In genomic region chr4:116995798-116996135, GRCm38 (mm10) we compare ENCODE assay signal across 8 mouse cellular contexts. TPM values are rescaled to one million over a fixed set of nuclear protein-coding genes. Genes with fewer than 3 reads are reported as not detected.
DNase-seq lines count a peak whose midpoint lies in the region; ATAC-seq and TF ChIP-seq lines count a peak whose summit lies in the region.

No protein-coding gene starts in this region.

- peak overlapping the region; percentile 98 for H3K4me2 ChIP-seq in embryonic facial prominence, embryonic 14.5 days (ENCODE audit: low read depth, low read length)
- H3K4me2 ChIP-seq in limb, embryonic 12.5 days: peak overlapping the region; percentile 98
- peak overlapping the region; percentile 99 for H3K4me2 ChIP-seq in midbrain, embryonic 12.5 days (replicated peaks)
- H3K4me2 ChIP-seq in stomach, embryonic 15.5 days: peak overlapping the region; percentile 95

- TF ChIP-seq CTCF in C2C12 (IDR thresholded peaks at IDR 0.05; ENCODE audit: control insufficient read depth, insufficient read depth, insufficient read length): no peak

- H3K36me3 ChIP-seq in C2C12 (ENCODE audit: control insufficient read depth, insufficient read depth): no peaks in the 10 kb centered on the region
- H3K36me3 ChIP-seq in embryonic facial prominence, embryonic 14.5 days (ENCODE audit: control insufficient read depth, insufficient read depth, low read length): peaks cover 22% of the 10 kb centered on the region
- H3K36me3 ChIP-seq in hindbrain, embryonic 10.5 days: peaks cover 29% of the 10 kb centered on the region
- H3K36me3 ChIP-seq in limb, embryonic 12.5 days: peaks cover 31% of the 10 kb centered on the region
- H3K36me3 ChIP-seq in midbrain, embryonic 12.5 days: peaks cover 25% of the 10 kb centered on the region
- 0 out of 2 replicates have a peak, but pooled peaks cover 4% of the 10 kb centered on the region for H3K36me3 ChIP-seq in stomach, embryonic 15.5 days

- peaks cover 9% of the 10 kb centered on the region for H3K4me1 ChIP-seq in embryonic facial prominence, embryonic 14.5 days (ENCODE audit: control insufficient read depth, insufficient read depth, low read length)
- H3K4me1 ChIP-seq in hindbrain, embryonic 10.5 days (replicated peaks): peaks cover 36% of the 10 kb centered on the region
- peaks cover 19% of the 10 kb centered on the region for H3K4me1 ChIP-seq in limb, embryonic 12.5 days (replicated peaks)
- H3K4me1 ChIP-seq in midbrain, embryonic 12.5 days: peaks cover 30% of the 10 kb centered on the region
- peaks cover 25% of the 10 kb centered on the region for H3K4me1 ChIP-seq in stomach, embryonic 15.5 days

- no peaks in the 10 kb centered on the region for H3K79me3 ChIP-seq in C2C12 (ENCODE audit: low read depth)

- H3K4me3 ChIP-seq in C2C12 (ENCODE audit: insufficient read depth, poor library complexity, severe bottlenecking): peak overlapping the region; percentile 79
- H3K4me3 ChIP-seq in embryonic facial prominence, embryonic 14.5 days (ENCODE audit: low read depth, low read length): peak overlapping the region; percentile 92
- H3K4me3 ChIP-seq in hindbrain, embryonic 10.5 days: peak overlapping the region; percentile 90
- peak overlapping the region; percentile 96 for H3K4me3 ChIP-seq in limb, embryonic 12.5 days (replicated peaks)
- H3K4me3 ChIP-seq in midbrain, embryonic 12.5 days: peak overlapping the region; percentile 97
- peak overlapping the region; percentile 89 for H3K4me3 ChIP-seq in stomach, embryonic 15.5 days (replicated peaks)

- ATAC-seq in embryonic facial prominence, embryonic 14.5 days (ENCODE audit: low read depth): no peak
- no peak for ATAC-seq in limb, embryonic 12.5 days (ENCODE audit: insufficient number of reproducible peaks, insufficient read depth, low FRiP score, low TSS enrichment, low read depth)
- ATAC-seq in midbrain, embryonic 12.5 days (ENCODE audit: low FRiP score, low read depth): no peak
- ATAC-seq in stomach, embryonic 15.5 days (ENCODE audit: insufficient read depth, low FRiP score, low read depth): no peak
- no peak for ATAC-seq in monocyte, adult 5-6 weeks (replicated peaks; ENCODE audit: insufficient number of reproducible peaks, low FRiP score, low TSS enrichment, poor library complexity, severe bottlenecking)

- no peaks in the 10 kb centered on the region for H3K27me3 ChIP-seq in C2C12 (ENCODE audit: control insufficient read depth, insufficient read depth, insufficient read length)
- H3K27me3 ChIP-seq in embryonic facial prominence, embryonic 14.5 days (replicated peaks; ENCODE audit: control insufficient read depth, insufficient read depth, low read length): no peaks in the 10 kb centered on the region
- peaks cover 11% of the 10 kb centered on the region for H3K27me3 ChIP-seq in hindbrain, embryonic 10.5 days (ENCODE audit: insufficient read depth, poor library complexity, severe bottlenecking)
- H3K27me3 ChIP-seq in limb, embryonic 12.5 days: peaks cover 6% of the 10 kb centered on the region; the same call in 1 of the 2 replicates
- H3K27me3 ChIP-seq in midbrain, embryonic 12.5 days: peaks cover 14% of the 10 kb centered on the region
- no peaks in the 10 kb centered on the region for H3K27me3 ChIP-seq in stomach, embryonic 15.5 days (replicated peaks)

- peak overlapping the region; percentile 79 for H3ac ChIP-seq in C2C12 (ENCODE audit: control insufficient read depth, insufficient read length, low read depth)

- 1% methylated on average over 16 of the region's 16 CpGs for WGBS in embryonic facial prominence, embryonic 14.5 days
- under 1% methylated on average over 16 of the region's 16 CpGs for WGBS in hindbrain, embryonic 10.5 days
- under 1% methylated on average over 16 of the region's 16 CpGs for WGBS in limb, embryonic 12.5 days
- 1% methylated on average over 16 of the region's 16 CpGs for WGBS in midbrain, embryonic 12.5 days
- WGBS in stomach, embryonic 15.5 days: under 1% methylated on average over 16 of the region's 16 CpGs

- peak overlapping the region; percentile 77 for H3K9ac ChIP-seq in embryonic facial prominence, embryonic 14.5 days (ENCODE audit: low read depth, low read length)
- peak overlapping the region; percentile 76 for H3K9ac ChIP-seq in limb, embryonic 12.5 days (replicated peaks)
- peak overlapping the region; percentile 87 for H3K9ac ChIP-seq in midbrain, embryonic 12.5 days (replicated peaks)
- H3K9ac ChIP-seq in stomach, embryonic 15.5 days: peak overlapping the region; percentile 67

- no peaks in the 10 kb centered on the region for H3K79me2 ChIP-seq in C2C12 (ENCODE audit: control insufficient read depth, insufficient read depth)

- no peak overlapping the region; the same call in 1 of the 2 replicates for H3K27ac ChIP-seq in embryonic facial prominence, embryonic 14.5 days (replicated peaks; ENCODE audit: low read depth, low read length)
- H3K27ac ChIP-seq in hindbrain, embryonic 10.5 days: peak overlapping the region; percentile 85
- H3K27ac ChIP-seq in limb, embryonic 12.5 days: peak overlapping the region; percentile 70
- peak overlapping the region; percentile 86 for H3K27ac ChIP-seq in midbrain, embryonic 12.5 days (replicated peaks)
- peak overlapping the region; percentile 69; the same call in 1 of the 2 replicates for H3K27ac ChIP-seq in stomach, embryonic 15.5 days

- DNase-seq in ZHBTc4 (ENCODE audit: low read depth, low spot score): peak; percentile 73
- peak; percentile 50 for DNase-seq in embryonic facial prominence, embryonic 14.5 days (ENCODE audit: low spot score)
- peak; percentile 37 for DNase-seq in hindbrain, embryonic 10.5 days (ENCODE audit: low spot score)

- H3K9me3 ChIP-seq in embryonic facial prominence, embryonic 14.5 days (ENCODE audit: control insufficient read depth, low read length): no peaks in the 10 kb centered on the region
- H3K9me3 ChIP-seq in hindbrain, embryonic 10.5 days: no peaks in the 10 kb centered on the region
- no peaks in the 10 kb centered on the region for H3K9me3 ChIP-seq in limb, embryonic 12.5 days
- no peaks in the 10 kb centered on the region for H3K9me3 ChIP-seq in midbrain, embryonic 12.5 days
- H3K9me3 ChIP-seq in stomach, embryonic 15.5 days: no peaks in the 10 kb centered on the region

TF ChIP-seq in C2C12, 6 proteins besides CTCF, POLR2A, EP300 and RAD21:
- TF ChIP-seq USF1 (IDR thresholded peaks at IDR 0.05; ENCODE audit: low read depth): no peak
- TF ChIP-seq CEBPB (IDR thresholded peaks at IDR 0.05; ENCODE audit: low read depth): no peak
- TF ChIP-seq FOSL1 (IDR thresholded peaks at IDR 0.05; ENCODE audit: insufficient read depth, low read length, poor library complexity, severe bottlenecking): no peak

RNA-seq across cellular contexts. Expression of gene Hectd3, which starts 0.7 kb away (rescaled TPM):
- 13.3 TPM for polyA plus RNA-seq in C2C12 (2012; fragmentation: generic; extraction: Trizol)
- 9.1 and 9.8 TPM in 2 replicates for polyA plus RNA-seq in embryonic facial prominence, embryonic 14.5 days (2014; fragmentation: Nextera tagmentation; extraction: Ambion mirVana)
- polyA plus RNA-seq in hindbrain, embryonic 10.5 days (2016; fragmentation: Nextera tagmentation; extraction: Ambion mirVana): 11.3 and 15.4 TPM in 2 replicates
- 10.7 and 10.8 TPM in 2 replicates for polyA plus RNA-seq in limb, embryonic 12.5 days (2016; fragmentation: Nextera tagmentation; extraction: Ambion mirVana)
- 16.7 and 17.8 TPM in 2 replicates for polyA plus RNA-seq in midbrain, embryonic 12.5 days (2016; fragmentation: Nextera tagmentation; extraction: Ambion mirVana)
- polyA plus RNA-seq in stomach, embryonic 15.5 days (2015; fragmentation: Nextera tagmentation; extraction: Ambion mirVana): 10.0 and 10.1 TPM in 2 replicates
- 30.1 to 41.4 TPM (median 32.5 TPM) in 3 replicates for total RNA-seq in monocyte, adult 5-6 weeks (2017)

RNA-seq across cellular contexts. Expression of gene Urod, which starts 1.6 kb away (rescaled TPM):
- 50.7 TPM for polyA plus RNA-seq in C2C12 (2012; fragmentation: generic; extraction: Trizol)
- 74.0 and 77.1 TPM in 2 replicates for polyA plus RNA-seq in embryonic facial prominence, embryonic 14.5 days (2014; fragmentation: Nextera tagmentation; extraction: Ambion mirVana)
- polyA plus RNA-seq in hindbrain, embryonic 10.5 days (2016; fragmentation: Nextera tagmentation; extraction: Ambion mirVana): 106 and 115 TPM in 2 replicates
- polyA plus RNA-seq in limb, embryonic 12.5 days (2016; fragmentation: Nextera tagmentation; extraction: Ambion mirVana): 110 and 111 TPM in 2 replicates
- 78.7 and 85.3 TPM in 2 replicates for polyA plus RNA-seq in midbrain, embryonic 12.5 days (2016; fragmentation: Nextera tagmentation; extraction: Ambion mirVana)
- polyA plus RNA-seq in stomach, embryonic 15.5 days (2015; fragmentation: Nextera tagmentation; extraction: Ambion mirVana): 82.0 and 97.4 TPM in 2 replicates
- total RNA-seq in monocyte, adult 5-6 weeks (2017): 41.5 to 48.3 TPM (median 42.0 TPM) in 3 replicates

RNA-seq across cellular contexts. Expression of gene Eif2b3, which starts 23.4 kb away (rescaled TPM):
- polyA plus RNA-seq in C2C12 (2012; fragmentation: generic; extraction: Trizol): 41.6 TPM
- 38.6 and 48.4 TPM in 2 replicates for polyA plus RNA-seq in embryonic facial prominence, embryonic 14.5 days (2014; fragmentation: Nextera tagmentation; extraction: Ambion mirVana)
- polyA plus RNA-seq in hindbrain, embryonic 10.5 days (2016; fragmentation: Nextera tagmentation; extraction: Ambion mirVana): 49.1 and 56.2 TPM in 2 replicates
- polyA plus RNA-seq in limb, embryonic 12.5 days (2016; fragmentation: Nextera tagmentation; extraction: Ambion mirVana): 53.0 and 54.0 TPM in 2 replicates
- 43.1 and 44.1 TPM in 2 replicates for polyA plus RNA-seq in midbrain, embryonic 12.5 days (2016; fragmentation: Nextera tagmentation; extraction: Ambion mirVana)
- 35.3 and 36.4 TPM in 2 replicates for polyA plus RNA-seq in stomach, embryonic 15.5 days (2015; fragmentation: Nextera tagmentation; extraction: Ambion mirVana)
- total RNA-seq in monocyte, adult 5-6 weeks (2017): 12.4 to 16.2 TPM (median 13.1 TPM) in 3 replicates
